Mouse (Mus musculus) myocyte (in vitro differentiated cells): ENCODE data around the gene Itgb1bp2. TPM values are rescaled to one million over a fixed set of nuclear protein-coding genes. Genes with fewer than 3 reads are reported as not detected.
A peak's percentile ranks its signal among the peaks of the same experiment; 100 is the strongest.
"Not testable (repeated sequence)": the region's sequence is repeated elsewhere in the genome, so short reads cannot be mapped to it uniquely, and the experiment has no call there.

Experiments used
- H3K27me3 ChIP-seq: one replicate; pipeline ENCODE4 v1.6.1; 2011; ENCODE audit not compliant: control insufficient read depth, insufficient read depth, insufficient read length
- H3K36me3 ChIP-seq: one replicate; pipeline ENCODE4 v1.6.1; 2011; ENCODE audit not compliant: control insufficient read depth, insufficient read depth
- H3K4me2 ChIP-seq: one replicate; pipeline ENCODE4 v1.6.1; 2011; ENCODE audit warnings: low read depth, control low read depth
- H3K4me3 ChIP-seq: one replicate; pipeline ENCODE4 v1.5.1; 2011; ENCODE audit warnings: mild to moderate bottlenecking, control low read depth, moderate library complexity
- H3K79me2 ChIP-seq: one replicate; pipeline ENCODE4 v1.6.1; 2011; ENCODE audit not compliant: control insufficient read depth, insufficient read depth
- H3ac ChIP-seq: one replicate; pipeline ENCODE4 v1.6.1; 2011; ENCODE audit not compliant: control insufficient read depth, insufficient read length
- CEBPB ChIP-seq: IDR thresholded peaks from 2 replicates; pipeline ENCODE4 v1.6.1; 2011; ENCODE audit warnings: mild to moderate bottlenecking, moderate library complexity; ENCODE audit not compliant: poor library complexity, insufficient read depth, severe bottlenecking
- E2F4 ChIP-seq: IDR thresholded peaks from one replicate; pipeline ENCODE4 v1.6.1; 2011; ENCODE audit warnings: mild to moderate bottlenecking, control low read depth, moderate library complexity; ENCODE audit not compliant: insufficient read depth
- MAX ChIP-seq: IDR thresholded peaks from one replicate; pipeline ENCODE4 v1.6.1; 2011; ENCODE audit warnings: low read depth, mild to moderate bottlenecking, control low read depth
- MYOD1 ChIP-seq, 3 experiments: IDR thresholded peaks; one replicate each; pipeline ENCODE4 v1.6.1; 2011; ENCODE audit warnings: control low read depth in 2 of 3, low read depth in 2 of 3, mild to moderate bottlenecking in 2 of 3, moderate library complexity in 1 of 3; ENCODE audit not compliant: insufficient read length in 2 of 3, control insufficient read depth in 1 of 3
- MYOG ChIP-seq, 3 experiments: IDR thresholded peaks; one replicate each; pipeline ENCODE4 v1.6.1; 2011; ENCODE audit warnings: control low read depth in 2 of 3, low read depth in 2 of 3, mild to moderate bottlenecking in 2 of 3; ENCODE audit not compliant: insufficient read length in 2 of 3, control insufficient read depth in 1 of 3, insufficient read depth in 1 of 3
- POLR2A ChIP-seq: IDR thresholded peaks from one replicate; pipeline ENCODE4 v1.6.1; 2011; ENCODE audit warnings: low read depth, mild to moderate bottlenecking, control low read depth, moderate library complexity; ENCODE audit not compliant: insufficient read length
- POLR2AphosphoS2 ChIP-seq: IDR thresholded peaks from one replicate; pipeline ENCODE4 v1.6.1; 2011; ENCODE audit warnings: low read depth, control low read depth; ENCODE audit not compliant: insufficient read length
- REST ChIP-seq: IDR thresholded peaks from one replicate; pipeline ENCODE4 v1.6.1; 2011; ENCODE audit warnings: mild to moderate bottlenecking, control low read depth, moderate library complexity; ENCODE audit not compliant: insufficient read depth, insufficient read length
- SRF ChIP-seq: IDR thresholded peaks from one replicate; pipeline ENCODE4 v1.6.1; 2011; ENCODE audit warnings: low read depth; ENCODE audit not compliant: control insufficient read depth, insufficient read length
- TCF12 ChIP-seq: IDR thresholded peaks from one replicate; pipeline ENCODE4 v1.6.1; 2011; ENCODE audit warnings: mild to moderate bottlenecking, control low read depth; ENCODE audit not compliant: poor library complexity, insufficient read depth, severe bottlenecking
- TCF3 ChIP-seq: IDR thresholded peaks from one replicate; pipeline ENCODE4 v1.6.1; 2011; ENCODE audit warnings: low read depth, control low read depth; ENCODE audit not compliant: insufficient read length
- USF1 ChIP-seq: IDR thresholded peaks from one replicate; pipeline ENCODE4 v1.6.1; 2011; ENCODE audit warnings: low read depth, mild to moderate bottlenecking, control low read depth, moderate library complexity
- polyA plus RNA-seq: library from polyadenylated mRNA; unstranded; fragments of >200 nt; fragmentation: generic; extraction: Trizol; gene quantifications from one replicate; pipeline ENCODE4 v1.2.1, GENCODE M21; 2012; ENCODE audit warnings: missing spikeins

Itgb1bp2 gene
- polyA plus RNA-seq, 1 experiment = 114 TPM

- Histone ChIP-seq H3ac (no peak overlapping the region), H3K36me3 (peaks cover 17% of the 10 kb centered on the region), H3K4me3 (no peak overlapping the region), H3K79me2 (peaks cover 5% of the 10 kb centered on the region), H3K4me2 (no peak overlapping the region), H3K27me3 (no peaks in the 10 kb centered on the region)
- no peak for TF ChIP-seq CEBPB
- no peak for TF ChIP-seq MYOD1 (IDR thresholded peaks at IDR 0.05; ENCODE audit: control insufficient read depth in 1 of 3, insufficient read length in 2 of 3, low read depth in 2 of 3)
- no peak for TF ChIP-seq REST
- TF ChIP-seq TCF3 = no peak
- no peak for TF ChIP-seq MYOG (IDR thresholded peaks at IDR 0.05; ENCODE audit: control insufficient read depth in 1 of 3, insufficient read depth in 1 of 3, insufficient read length in 2 of 3, low read depth in 2 of 3)
- TF ChIP-seq MAX = no peak
- no peak for TF ChIP-seq POLR2AphosphoS2
Observed at GRCm38 (mm10) chrX:101451147-101451546, 2.3 kb downstream of the Itgb1bp2 start.

- Histone ChIP-seq H3K4me2 (no peak overlapping the region), H3K27me3 (no peaks in the 10 kb centered on the region), H3K36me3 (peaks cover 13% of the 10 kb centered on the region), H3K4me3 (no peak overlapping the region), H3ac (no peak overlapping the region), H3K79me2 (peaks cover 5% of the 10 kb centered on the region)
- TF ChIP-seq MAX (no peak), E2F4 (no peak), MYOD1 (IDR thresholded peaks at IDR 0.05; ENCODE audit: control insufficient read depth in 1 of 3, insufficient read length in 2 of 3, low read depth in 2 of 3) (no peak), SRF (no peak), REST (no peak), USF1 (no peak), MYOG (IDR thresholded peaks at IDR 0.05; ENCODE audit: control insufficient read depth in 1 of 3, insufficient read depth in 1 of 3, insufficient read length in 2 of 3, low read depth in 2 of 3) (no peak), CEBPB (no peak), TCF3 (no peak)
Observed at GRCm38 (mm10) chrX:101451591-101451990, 2.7 kb downstream of the Itgb1bp2 start.

- Histone ChIP-seq H3K4me2 (peak overlapping the region; percentile 12), H3K4me3 (no peak overlapping the region), H3ac (no peak overlapping the region), H3K27me3 (no peaks in the 10 kb centered on the region), H3K36me3 (peaks cover 4% of the 10 kb centered on the region), H3K79me2 (no peaks in the 10 kb centered on the region)
- TF ChIP-seq REST = no peak
- TF ChIP-seq CEBPB = no peak
- no peak for TF ChIP-seq TCF12
- TF ChIP-seq POLR2A = no peak
- no peak for TF ChIP-seq USF1
- TF ChIP-seq MYOG (IDR thresholded peaks at IDR 0.05; ENCODE audit: control insufficient read depth in 1 of 3, insufficient read depth in 1 of 3, insufficient read length in 2 of 3, low read depth in 2 of 3) = no peak
- TF ChIP-seq POLR2AphosphoS2 = no peak
- no peak for TF ChIP-seq SRF
- no peak for TF ChIP-seq TCF3
- TF ChIP-seq E2F4 = no peak
- TF ChIP-seq MAX = no peak
- TF ChIP-seq MYOD1 (IDR thresholded peaks at IDR 0.05; ENCODE audit: control insufficient read depth in 1 of 3, insufficient read length in 2 of 3, low read depth in 2 of 3) = no peak
Observed at GRCm38 (mm10) chrX:101472202-101472601, 23.3 kb downstream of the Itgb1bp2 start.

GRCm38 (mm10) chrX:101481604-101482350, 32.9 kb downstream of the Itgb1bp2 start:
- Histone ChIP-seq H3K36me3 (no peaks in the 10 kb centered on the region), H3K79me2 (no peaks in the 10 kb centered on the region), H3K27me3 (no peaks in the 10 kb centered on the region), H3ac (no peak overlapping the region), H3K4me2 (no peak overlapping the region), H3K4me3 (no peak overlapping the region)
- TF ChIP-seq E2F4 (no peak), POLR2A (no peak)

- H3ac ChIP-seq, H3K27me3 ChIP-seq, H3K4me2 ChIP-seq, H3K79me2 ChIP-seq, H3K36me3 ChIP-seq, H3K4me3 ChIP-seq: not testable (repeated sequence)
- TF ChIP-seq MYOD1 (IDR thresholded peaks at IDR 0.05; ENCODE audit: control insufficient read depth in 1 of 3, insufficient read length in 2 of 3, low read depth in 2 of 3) (peak in 2 of 3 experiments; percentile 60 to 71), MYOG (IDR thresholded peaks at IDR 0.05; ENCODE audit: control insufficient read depth in 1 of 3, insufficient read depth in 1 of 3, insufficient read length in 2 of 3, low read depth in 2 of 3) (peak; percentile 63 to 82 (median 64))
Observed at GRCm38 (mm10) chrX:101486487-101487152, 37.7 kb downstream of the Itgb1bp2 start.

Other genes starting within 250 kb of the Itgb1bp2 start
- 46.3 TPM for gene Snx12, start 226.5 kb upstream of the Itgb1bp2 start, polyA plus RNA-seq
- 20.0 TPM for gene Foxo4, start 194.6 kb upstream of the Itgb1bp2 start, polyA plus RNA-seq
- not detected for gene Gm614, start 185.1 kb upstream of the Itgb1bp2 start, polyA plus RNA-seq
- 4.5 TPM for gene Il2rg, start 180.8 kb upstream of the Itgb1bp2 start, polyA plus RNA-seq
- gene Gm20489, start 180.1 kb upstream of the Itgb1bp2 start, polyA plus RNA-seq = not detected
- 29.6 TPM for gene Med12, start 175.1 kb upstream of the Itgb1bp2 start, polyA plus RNA-seq
- gene Nlgn3, start 149.9 kb upstream of the Itgb1bp2 start, polyA plus RNA-seq = not detected
- not detected for gene Gjb1, start 72.7 kb upstream of the Itgb1bp2 start, polyA plus RNA-seq
- 16.9 TPM for gene Zmym3, start 28.2 kb upstream of the Itgb1bp2 start, polyA plus RNA-seq
- gene Nono, start 19.8 kb upstream of the Itgb1bp2 start, polyA plus RNA-seq = 183 TPM
- 7.9 TPM for gene Taf1, start 83.6 kb downstream of the Itgb1bp2 start, polyA plus RNA-seq
- gene Ogt, start 191.0 kb downstream of the Itgb1bp2 start, polyA plus RNA-seq = 33.5 TPM